ENCODE assay signal across 7 mouse cellular contexts in the genomic region with DNA sequence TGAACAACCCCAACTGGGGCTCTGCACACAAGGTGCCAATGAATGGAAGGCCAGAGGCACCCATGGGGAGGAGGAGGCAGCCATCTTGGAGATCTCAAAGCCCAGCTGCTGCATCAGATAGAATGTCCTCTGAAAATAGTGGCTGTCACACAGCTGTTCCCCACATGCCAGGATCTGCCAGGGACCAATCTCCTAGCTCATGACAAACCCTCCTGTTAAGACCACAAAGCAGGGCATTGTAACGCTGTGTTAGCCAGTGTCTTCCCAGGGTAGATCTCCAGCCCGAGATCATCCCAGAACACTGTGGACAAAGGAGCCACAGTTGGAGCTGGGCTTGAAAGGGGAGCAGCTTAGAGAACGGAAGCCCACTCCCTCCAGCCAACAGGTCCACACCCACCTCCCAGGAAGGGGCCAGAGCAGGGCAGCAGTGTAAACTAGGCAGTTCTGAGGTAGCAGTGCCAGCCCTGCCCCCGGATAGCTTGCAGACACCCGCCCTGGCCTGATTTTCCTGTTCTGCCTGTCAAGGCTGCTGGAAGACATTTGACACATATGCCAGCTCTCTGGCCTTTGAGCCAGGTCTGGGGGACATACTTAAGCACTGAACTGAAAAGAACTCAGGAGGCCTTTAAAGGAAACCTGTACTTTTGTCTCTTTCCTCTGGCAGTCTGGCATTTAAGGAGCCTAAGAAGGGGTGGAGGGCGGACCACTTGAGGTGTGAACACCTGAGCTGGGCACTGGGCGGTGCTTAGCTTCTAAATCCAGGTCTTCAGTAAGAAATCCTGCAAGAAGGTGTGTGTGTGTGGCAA. TPM values are rescaled to one million over a fixed set of nuclear protein-coding genes. Genes with fewer than 3 reads are reported as not detected.
DNase-seq lines count a peak whose midpoint lies in the region; ATAC-seq and TF ChIP-seq lines count a peak whose summit lies in the region.

No protein-coding gene starts in this region.

- no peak overlapping the region for H3K9ac ChIP-seq in intestine, embryonic 16.5 days (ENCODE audit: low read depth, low read length)
- H3K9ac ChIP-seq in limb, embryonic 14.5 days (ENCODE audit: low read depth, low read length, severe bottlenecking) = no peak overlapping the region

- H3K27me3 ChIP-seq in intestine, embryonic 16.5 days (replicated peaks; ENCODE audit: control insufficient read depth, insufficient read depth, low read length) = no peaks in the 10 kb centered on the region
- no peaks in the 10 kb centered on the region for H3K27me3 ChIP-seq in limb, embryonic 14.5 days (ENCODE audit: control insufficient read depth, insufficient read depth, low read length)

- DNase-seq in layer of hippocampus, adult 9-11 months = peak; percentile 77
- DNase-seq in layer of hippocampus, adult 9-10 months (ENCODE audit: low spot score) = no peak
- DNase-seq in limb, embryonic 14.5 days (ENCODE audit: low spot score) = peak; percentile 56
- peak; percentile 65 for DNase-seq in urinary bladder, adult 2 months (ENCODE audit: low spot score)
- no peak for DNase-seq in spleen, postnatal 4 days (ENCODE audit: low spot score in 2 of 2)
- no peak for DNase-seq in cerebellum, postnatal 25 days

- TF ChIP-seq POLR2A in limb, embryonic 14.5 days (IDR thresholded peaks at IDR 0.05; ENCODE audit: borderline replicate concordance, extremely low read depth, insufficient read depth, insufficient read length) = no peak

- no peaks in the 10 kb centered on the region for H3K36me3 ChIP-seq in intestine, embryonic 16.5 days (ENCODE audit: control insufficient read depth, insufficient read depth, low read length)
- H3K36me3 ChIP-seq in limb, embryonic 14.5 days (ENCODE audit: control insufficient read depth, insufficient read depth, low read length) = no peaks in the 10 kb centered on the region

- peaks cover 10% of the 10 kb centered on the region for H3K4me1 ChIP-seq in intestine, embryonic 16.5 days (ENCODE audit: control insufficient read depth, insufficient read depth, low read length)
- H3K4me1 ChIP-seq in limb, embryonic 14.5 days (ENCODE audit: control insufficient read depth, insufficient read depth, low read length) = peaks cover 12% of the 10 kb centered on the region

- WGBS in intestine, embryonic 16.5 days = 44% methylated on average over 7 of the region's 7 CpGs
- 50% methylated on average over 7 of the region's 7 CpGs for WGBS in limb, embryonic 14.5 days

- peak; percentile 90 for ATAC-seq in intestine, embryonic 16.5 days
- peak; percentile 66 for ATAC-seq in limb, embryonic 14.5 days (ENCODE audit: low FRiP score, low read depth)

- H3K4me3 ChIP-seq in intestine, embryonic 16.5 days (ENCODE audit: low read length) = no peak overlapping the region
- no peak overlapping the region for H3K4me3 ChIP-seq in limb, embryonic 14.5 days (replicated peaks; ENCODE audit: low read length)

- no peak overlapping the region for H3K4me2 ChIP-seq in intestine, embryonic 16.5 days (ENCODE audit: low read depth, low read length)
- no peak overlapping the region for H3K4me2 ChIP-seq in limb, embryonic 14.5 days (replicated peaks; ENCODE audit: low read depth, low read length, severe bottlenecking)

- peak overlapping the region; percentile 68 for H3K27ac ChIP-seq in intestine, embryonic 16.5 days (ENCODE audit: low read length)
- H3K27ac ChIP-seq in limb, embryonic 14.5 days (replicated peaks; ENCODE audit: low read depth, low read length) = 0 out of 2 replicates have a peak overlapping the region, but pooled peaks have one; percentile 15

- H3K9me3 ChIP-seq in intestine, embryonic 16.5 days (ENCODE audit: control insufficient read depth, low read length) = no peaks in the 10 kb centered on the region
- H3K9me3 ChIP-seq in limb, embryonic 14.5 days (ENCODE audit: control insufficient read depth, low read length) = no peaks in the 10 kb centered on the region

RNA-seq across cellular contexts. Expression of a gene that starts 54.8 kb away (rescaled TPM):
- polyA plus RNA-seq in intestine, embryonic 16.5 days (2015; fragmentation: Nextera tagmentation; extraction: Ambion mirVana) = 168 and 172 TPM in 2 replicates
- polyA plus RNA-seq in limb, embryonic 14.5 days (2012; rRNA removed) = 53.3 and 54.1 TPM in 2 replicates
- polyA plus RNA-seq in limb, embryonic 14.5 days (2014; fragmentation: Nextera tagmentation; extraction: Ambion mirVana) = 97.6 and 104 TPM in 2 replicates
- 145 and 163 TPM in 2 replicates for polyA plus RNA-seq in urinary bladder, adult 2 months (2012; rRNA removed)

Comparison
In these comparisons a context has a peak if more than half of its experiments do, and no peak if none do; other contexts are left out.
1. DNase-seq: peak in layer of hippocampus, adult 9-11 months (single experiment), limb, embryonic 14.5 days (single experiment) and urinary bladder, adult 2 months (single experiment); none in layer of hippocampus, adult 9-10 months (single experiment), spleen, postnatal 4 days (0 of 2) and cerebellum, postnatal 25 days (0 of 2).